Mouse (Mus musculus): Measurements from ENCODE around the gene Ints14. TPM values are rescaled to one million over a fixed set of nuclear protein-coding genes. Genes with fewer than 3 reads are reported as not detected.
"Not testable (repeated sequence)": the region's sequence is repeated elsewhere in the genome, so short reads cannot be mapped to it uniquely, and the experiment has no call there.

Gene Ints14
- polyA plus RNA-seq, 1 experiment from 2014 or later: 31.4 TPM

DNA sequence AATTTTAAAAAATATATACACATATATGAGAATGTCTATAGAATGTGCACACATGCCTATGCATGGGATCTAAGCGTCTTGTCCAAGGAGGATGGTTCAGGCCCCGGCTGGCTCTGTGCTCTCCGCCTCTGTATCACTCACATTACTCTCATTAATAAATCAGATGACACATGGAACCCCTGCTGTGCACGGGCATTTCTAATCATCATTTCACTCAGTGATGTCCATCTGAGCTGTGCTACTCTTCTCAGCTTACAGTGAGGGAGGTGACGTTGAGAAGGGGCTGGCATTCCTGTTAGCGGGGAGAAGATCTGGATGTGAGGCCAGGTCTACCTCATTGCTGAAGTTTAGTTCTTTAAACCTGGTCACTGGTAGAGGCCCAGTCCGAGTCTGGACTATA, 66.5 kb downstream of the Ints14 start:
- no peak for TF ChIP-seq CTCF (IDR thresholded peaks at IDR 0.05)
- DNase-seq (ENCODE audit: low read depth, low spot score) (no peak), ATAC-seq (no peak)
- no peaks in the 10 kb centered on the region for H3K27me3 ChIP-seq
- in situ Hi-C loops (cut with MboI; ENCODE audit: low pct_unique_long_range_greater_than_20kb): no loop called here
- POLR2A ChIA-PET: no interaction called here
- CTCF ChIA-PET: no interaction called here

DNA sequence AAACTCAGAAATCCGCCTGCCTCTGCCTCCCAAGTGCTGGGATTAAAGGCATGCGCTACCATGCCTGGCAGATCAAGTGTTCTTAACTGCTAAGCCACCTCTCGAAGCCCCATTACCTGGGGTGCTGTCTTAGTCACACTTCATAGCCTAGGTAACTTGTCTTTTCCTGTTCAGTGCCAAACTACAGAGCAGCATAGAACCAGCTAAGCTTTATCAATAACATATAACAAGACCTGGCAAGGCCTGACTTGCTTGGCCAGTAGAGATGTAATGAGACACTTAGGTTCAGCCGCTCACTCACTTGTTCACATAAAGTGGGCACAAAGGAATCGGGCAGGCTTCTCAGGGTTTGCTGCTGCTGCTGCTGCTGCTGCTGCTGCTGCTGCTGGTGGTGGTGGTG, 67.6 kb downstream of the Ints14 start:
- no peaks in the 10 kb centered on the region for H3K27me3 ChIP-seq
- CTCF ChIA-PET: no interaction called here
- in situ Hi-C loops (cut with MboI; ENCODE audit: low pct_unique_long_range_greater_than_20kb): no loop called here
- ATAC-seq (no peak), DNase-seq (ENCODE audit: low read depth, low spot score) (no peak)
- POLR2A ChIA-PET: interaction anchor here (0.7 kb wide), 1 partner anchor 17 kb away, joined by 10 read pairs; no protein-coding TSS in a partner anchor
- no peak for TF ChIP-seq CTCF (IDR thresholded peaks at IDR 0.05)

DNA sequence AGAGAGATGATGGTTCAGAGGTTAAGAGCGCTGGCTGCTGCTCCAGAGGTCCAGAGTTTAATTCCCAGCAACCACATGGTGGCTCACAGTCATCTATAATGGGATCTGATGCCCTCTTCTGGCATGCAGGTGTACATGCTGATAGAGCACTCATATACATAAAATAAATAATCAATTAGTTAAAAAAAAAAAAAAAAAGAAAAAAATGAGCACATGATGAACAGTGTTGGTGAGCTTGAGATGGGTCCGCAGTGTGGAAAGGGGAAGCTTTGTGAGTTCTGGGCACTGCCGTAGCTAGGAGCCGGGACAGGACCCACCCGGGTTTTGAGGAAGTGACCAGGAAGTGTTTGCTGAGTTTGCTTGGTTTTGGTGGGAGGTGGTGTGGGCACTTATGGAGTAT, 70.7 kb downstream of the Ints14 start:
- POLR2A ChIA-PET: interaction anchor here (1.0 to 1.2 kb wide), 2 partner anchors 9 to 15 kb away, joined by 3 read pairs; no protein-coding TSS in a partner anchor
- ATAC-seq: not testable (repeated sequence)
- peak; percentile 46 for TF ChIP-seq CTCF (IDR thresholded peaks at IDR 0.05)

GRCm38 (mm10) chr9:65031894-65032268, 71.2 kb downstream of the Ints14 start:
- ATAC-seq: no peak
- no peak for DNase-seq (ENCODE audit: low read depth, low spot score)
- CTCF ChIA-PET: interaction anchor here (1.6 to 4.9 kb wide), 4 partner anchors 14 to 23 kb away, joined by 3 to 21 read pairs (median 6); no protein-coding TSS in a partner anchor
- in situ Hi-C loops (cut with MboI; ENCODE audit: low pct_unique_long_range_greater_than_20kb): no loop called here
- H3K27me3 ChIP-seq: no peaks in the 10 kb centered on the region
- no peak for TF ChIP-seq CTCF (IDR thresholded peaks at IDR 0.05)
- POLR2A ChIA-PET: no interaction called here

More for the DNA sequence above, 70.7 kb downstream of the Ints14 start:
- H3K27me3 ChIP-seq; in situ Hi-C loops (cut with MboI; ENCODE audit: low pct_unique_long_range_greater_than_20kb); DNase-seq (ENCODE audit: low read depth, low spot score): not testable (repeated sequence)
- CTCF ChIA-PET: interaction anchor here (1.7 to 4.9 kb wide), 3 partner anchors 16 to 23 kb away, joined by 3 to 21 read pairs (median 9); no protein-coding TSS in a partner anchor

DNA sequence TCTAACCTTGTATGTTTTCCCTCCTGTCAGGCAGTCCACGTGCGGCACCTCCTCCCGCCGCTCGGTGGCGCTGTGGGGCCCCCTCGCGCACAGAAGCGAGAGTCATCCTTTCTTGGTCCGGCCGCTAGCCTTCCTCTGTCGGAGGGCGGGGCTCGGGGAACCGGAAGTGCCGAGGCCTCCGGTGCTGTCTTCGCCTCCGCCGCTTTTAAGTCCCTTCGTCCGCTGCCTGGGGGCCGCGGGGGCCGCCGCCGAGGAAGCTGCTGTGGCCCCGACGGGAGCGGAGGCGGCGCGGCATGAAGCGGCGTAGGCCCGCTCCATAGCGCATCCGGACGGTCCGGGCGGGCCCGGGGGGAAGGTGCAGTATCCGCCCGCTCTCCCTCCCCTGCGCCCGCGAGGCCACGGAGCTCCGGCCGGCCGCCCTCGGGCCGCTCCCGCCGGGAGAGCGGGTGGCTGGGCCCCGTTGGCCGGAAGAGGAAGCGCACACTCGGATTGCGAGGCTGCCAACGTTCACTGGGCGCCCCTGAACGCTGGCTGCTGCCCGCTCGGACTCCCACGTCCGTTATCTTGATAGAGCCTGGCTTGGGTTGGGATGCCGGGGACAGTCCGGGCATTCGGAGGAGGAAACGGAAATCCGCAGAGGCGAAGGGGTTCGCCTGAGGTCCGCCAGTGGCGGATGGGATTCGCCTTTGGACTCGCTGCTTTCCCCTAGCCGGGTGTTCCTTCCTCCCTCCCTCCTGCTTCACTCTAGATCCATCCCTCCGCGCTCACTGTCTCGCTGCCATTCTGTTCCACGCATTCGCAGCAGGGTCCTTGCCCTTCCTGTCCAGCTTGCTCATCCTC, 71.8 kb downstream of the Ints14 start, which contains the start of gene Dpp8:
TSS of gene Dpp8 (plus strand) at position 146 of the 840 bp plus-strand sequence.
- DNase-seq (ENCODE audit: low read depth, low spot score) (no peak), ATAC-seq (peak; percentile 88)
- CTCF ChIA-PET: interaction anchor here (0.6 to 4.9 kb wide), 6 partner anchors 12 to 825 kb away, joined by 3 to 21 read pairs (median 5); no protein-coding TSS in a partner anchor
- POLR2A ChIA-PET: interaction anchor here (0.6 to 0.9 kb wide), 4 partner anchors 11 to 69 kb away, joined by 3 to 7 read pairs (median 3); partner anchors contain the start of gene Hacd3
- no peaks in the 10 kb centered on the region for H3K27me3 ChIP-seq
- peak; percentile 100 for TF ChIP-seq CTCF (IDR thresholded peaks at IDR 0.05)
- in situ Hi-C loops (cut with MboI; ENCODE audit: low pct_unique_long_range_greater_than_20kb): no loop called here

- POLR2A ChIA-PET: interaction anchor here (1.1 kb wide), 1 partner anchor 14 kb away, joined by 3 read pairs; the partner anchor contains the start of gene Hacd3
- H3K27me3 ChIP-seq: no peaks in the 10 kb centered on the region
- in situ Hi-C loops (cut with MboI; ENCODE audit: low pct_unique_long_range_greater_than_20kb): no loop called here
- ATAC-seq (no peak), DNase-seq (ENCODE audit: low read depth, low spot score) (no peak)
- TF ChIP-seq CTCF (IDR thresholded peaks at IDR 0.05): no peak
- CTCF ChIA-PET: interaction anchor here (1.2 to 1.5 kb wide), 2 partner anchors 15 to 37 kb away, joined by 3 read pairs; partner anchors contain the start of gene Hacd3
Observed at GRCm38 (mm10) chr9:65036456-65036855, 75.8 kb downstream of the Ints14 start.

Other genes starting within 250 kb of the Ints14 start
- gene Rab11a, start 223.1 kb upstream of the Ints14 start, polyA plus RNA-seq (2021): 579 TPM
- 9.0 TPM for gene Dennd4a, start 149.6 kb upstream of the Ints14 start, polyA plus RNA-seq (2021)
- 0.03 TPM for gene Slc24a1, start 9.3 kb upstream of the Ints14 start, polyA plus RNA-seq (2021)
- 121 TPM for gene Hacd3, start 60.8 kb downstream of the Ints14 start, polyA plus RNA-seq (2021)
- 72.5 TPM for gene Dpp8, start 71.5 kb downstream of the Ints14 start, polyA plus RNA-seq (2021)
- gene Igdcc4, start 140.6 kb downstream of the Ints14 start, polyA plus RNA-seq (2021): 3.3 TPM
- not detected for gene Igdcc3, start 180.3 kb downstream of the Ints14 start, polyA plus RNA-seq (2021)
- 7.0 TPM for gene Parp16, start 234.4 kb downstream of the Ints14 start, polyA plus RNA-seq (2021)